Mouse (Mus musculus): ENCODE data around the gene Mapk10. TPM values are rescaled to one million over a fixed set of nuclear protein-coding genes. Genes with fewer than 3 reads are reported as not detected.

Mapk10 gene
- polyA plus RNA-seq, 1 experiment from 2014 or later = 2.2 TPM

GRCm38 (mm10) chr5:102996331-102996730, 214.8 kb downstream of the Mapk10 start:
- H3K4me2 ChIP-seq (replicated peaks; ENCODE audit: low read depth) = no peak overlapping the region
- H3K9me3 ChIP-seq (ENCODE audit: control insufficient read depth, low read length) = no peaks in the 10 kb centered on the region
- H3K4me1 ChIP-seq (replicated peaks; ENCODE audit: control insufficient read depth, insufficient read depth) = no peaks in the 10 kb centered on the region
- H3K9ac ChIP-seq (ENCODE audit: low read length) = no peak overlapping the region
- no peaks in the 10 kb centered on the region for H3K27me3 ChIP-seq (ENCODE audit: control insufficient read depth, insufficient read depth, low read length)
- H3K27ac ChIP-seq (replicated peaks) = no peak overlapping the region
- WGBS = 85% methylated on average over 7 of the region's 7 CpGs
- H3K36me3 ChIP-seq (ENCODE audit: control insufficient read depth, insufficient read depth, low read length) = no peaks in the 10 kb centered on the region
- no peak for DNase-seq (ENCODE audit: low spot score)
- ATAC-seq (ENCODE audit: low FRiP score, low TSS enrichment) = no peak
- TF ChIP-seq CTCF (IDR thresholded peaks at IDR 0.05; ENCODE audit: low read depth) = no peak
- no peak for TF ChIP-seq EP300 (optimal IDR thresholded peaks at IDR 0.05)
- H3K4me3 ChIP-seq (ENCODE audit: low read depth, low read length) = no peak overlapping the region

- no peak for TF ChIP-seq CTCF (IDR thresholded peaks at IDR 0.05; ENCODE audit: low read depth)
- TF ChIP-seq EP300 (optimal IDR thresholded peaks at IDR 0.05) = no peak
- no peak for DNase-seq (ENCODE audit: low spot score)
Measured at GRCm38 (mm10) chr5:102995928-102996327, 215.2 kb downstream of the Mapk10 start.

DNA sequence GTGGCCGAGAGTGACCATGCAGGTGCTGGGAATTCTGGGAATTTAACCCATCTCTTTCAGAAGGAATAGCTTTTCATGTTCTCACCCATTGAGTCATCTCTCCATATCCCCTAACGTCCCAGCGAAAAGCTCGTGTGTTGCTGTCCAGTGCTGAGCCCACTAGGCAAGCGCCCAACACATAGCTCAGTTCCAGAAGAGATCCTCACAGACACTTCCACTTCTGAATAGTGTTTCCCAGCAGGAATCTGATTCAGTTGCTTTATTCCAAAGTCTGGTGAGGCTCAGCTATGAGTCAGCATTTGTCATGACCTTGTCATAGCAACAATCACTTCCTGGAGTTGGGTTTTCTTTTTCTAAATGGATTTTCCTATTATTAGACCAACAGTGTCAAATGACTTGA, 217.2 kb downstream of the Mapk10 start:
- Histone ChIP-seq H3K27ac (replicated peaks) (no peak overlapping the region), H3K27me3 (ENCODE audit: control insufficient read depth, insufficient read depth, low read length) (no peaks in the 10 kb centered on the region), H3K4me2 (replicated peaks; ENCODE audit: low read depth) (no peak overlapping the region), H3K4me3 (ENCODE audit: low read depth, low read length) (no peak overlapping the region), H3K4me1 (replicated peaks; ENCODE audit: control insufficient read depth, insufficient read depth) (no peaks in the 10 kb centered on the region), H3K9ac (ENCODE audit: low read length) (no peak overlapping the region), H3K9me3 (ENCODE audit: control insufficient read depth, low read length) (no peaks in the 10 kb centered on the region), H3K36me3 (ENCODE audit: control insufficient read depth, insufficient read depth, low read length) (no peaks in the 10 kb centered on the region)
- 58% methylated on average over 5 of the region's 5 CpGs for WGBS
- 0 out of 2 replicates have a peak, but pooled peaks have one; percentile 32 for ATAC-seq (ENCODE audit: low FRiP score, low TSS enrichment)
- TF ChIP-seq CTCF (IDR thresholded peaks at IDR 0.05; ENCODE audit: low read depth) = no peak
- no peak for TF ChIP-seq EP300 (optimal IDR thresholded peaks at IDR 0.05)
- no peak for DNase-seq (ENCODE audit: low spot score)

More at GRCm38 (mm10) chr5:102995928-102996327, 215.2 kb downstream of the Mapk10 start:
- Histone ChIP-seq H3K4me3 (ENCODE audit: low read depth, low read length) (no peak overlapping the region), H3K9ac (ENCODE audit: low read length) (no peak overlapping the region), H3K36me3 (ENCODE audit: control insufficient read depth, insufficient read depth, low read length) (no peaks in the 10 kb centered on the region), H3K4me2 (replicated peaks; ENCODE audit: low read depth) (no peak overlapping the region), H3K9me3 (ENCODE audit: control insufficient read depth, low read length) (no peaks in the 10 kb centered on the region), H3K27me3 (ENCODE audit: control insufficient read depth, insufficient read depth, low read length) (no peaks in the 10 kb centered on the region), H3K4me1 (replicated peaks; ENCODE audit: control insufficient read depth, insufficient read depth) (no peaks in the 10 kb centered on the region), H3K27ac (replicated peaks) (no peak overlapping the region)
- ATAC-seq (ENCODE audit: low FRiP score, low TSS enrichment) = no peak

- Histone ChIP-seq H3K27me3 (ENCODE audit: control insufficient read depth, insufficient read depth, low read length) (no peaks in the 10 kb centered on the region), H3K27ac (replicated peaks) (no peak overlapping the region), H3K4me2 (replicated peaks; ENCODE audit: low read depth) (no peak overlapping the region), H3K4me1 (replicated peaks; ENCODE audit: control insufficient read depth, insufficient read depth) (no peaks in the 10 kb centered on the region), H3K9me3 (ENCODE audit: control insufficient read depth, low read length) (no peaks in the 10 kb centered on the region), H3K4me3 (ENCODE audit: low read depth, low read length) (no peak overlapping the region), H3K9ac (ENCODE audit: low read length) (no peak overlapping the region), H3K36me3 (ENCODE audit: control insufficient read depth, insufficient read depth, low read length) (no peaks in the 10 kb centered on the region)
- no peak for DNase-seq (ENCODE audit: low spot score)
- TF ChIP-seq EP300 (optimal IDR thresholded peaks at IDR 0.05) (no peak), CTCF (IDR thresholded peaks at IDR 0.05; ENCODE audit: low read depth) (no peak)
- 60% methylated on average over 2 of the region's 2 CpGs for WGBS
- ATAC-seq (ENCODE audit: low FRiP score, low TSS enrichment) = no peak
Measured at GRCm38 (mm10) chr5:102991691-102992090, 219.4 kb downstream of the Mapk10 start.

DNA sequence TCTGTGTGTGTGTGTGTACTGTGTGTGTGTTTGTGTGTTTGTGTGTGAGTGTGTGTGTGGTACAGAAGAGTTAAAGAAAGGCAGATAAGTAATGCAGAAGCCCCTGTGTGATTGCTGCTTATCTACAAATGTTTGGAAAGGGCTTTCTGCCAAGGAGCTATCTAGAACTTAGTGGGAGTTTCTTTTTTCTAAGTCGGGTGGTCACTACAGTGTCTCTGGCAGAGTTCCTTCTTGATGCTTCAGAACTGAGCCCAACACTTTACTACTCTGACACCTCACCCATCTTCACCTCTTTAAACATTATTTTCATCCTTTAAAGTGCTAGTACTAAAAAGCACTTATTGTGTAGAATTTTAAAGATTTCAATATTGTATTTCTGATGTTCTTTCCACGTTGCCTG, 232.8 kb downstream of the Mapk10 start:
- H3K4me1 ChIP-seq (replicated peaks; ENCODE audit: control insufficient read depth, insufficient read depth) = no peaks in the 10 kb centered on the region
- H3K4me2 ChIP-seq (replicated peaks; ENCODE audit: low read depth) = no peak overlapping the region
- no peak overlapping the region for H3K9ac ChIP-seq (ENCODE audit: low read length)
- TF ChIP-seq EP300 (optimal IDR thresholded peaks at IDR 0.05) (no peak), CTCF (IDR thresholded peaks at IDR 0.05; ENCODE audit: low read depth) (no peak)
- 56% methylated on average over 2 of the region's 2 CpGs for WGBS
- no peak for ATAC-seq (ENCODE audit: low FRiP score, low TSS enrichment)
- H3K27me3 ChIP-seq (ENCODE audit: control insufficient read depth, insufficient read depth, low read length) = no peaks in the 10 kb centered on the region
- no peaks in the 10 kb centered on the region for H3K9me3 ChIP-seq (ENCODE audit: control insufficient read depth, low read length)
- DNase-seq (ENCODE audit: low spot score) = no peak
- no peak overlapping the region for H3K27ac ChIP-seq (replicated peaks)
- no peak overlapping the region for H3K4me3 ChIP-seq (ENCODE audit: low read depth, low read length)
- H3K36me3 ChIP-seq (ENCODE audit: control insufficient read depth, insufficient read depth, low read length) = no peaks in the 10 kb centered on the region

DNA sequence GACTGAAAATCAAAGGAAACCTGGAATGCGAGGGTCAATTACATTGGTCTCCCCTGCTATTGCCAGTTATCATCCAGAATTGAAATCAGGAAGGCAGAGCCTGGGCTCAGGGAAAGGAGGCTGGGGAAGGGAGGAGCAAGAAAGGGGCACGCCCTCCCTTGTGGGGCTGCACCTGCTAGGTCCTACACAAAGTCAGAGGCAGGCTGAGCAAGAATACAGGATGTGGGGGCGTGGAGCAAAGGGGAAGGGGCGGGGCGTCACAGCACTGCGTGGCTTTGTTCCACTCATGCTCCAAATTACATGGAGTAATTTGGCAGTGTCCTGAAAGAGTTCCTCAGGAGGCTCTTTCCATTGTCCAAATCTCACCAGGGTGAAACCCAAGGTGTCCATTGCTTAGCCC, 234.0 kb downstream of the Mapk10 start:
- H3K4me2 ChIP-seq (replicated peaks; ENCODE audit: low read depth) = no peak overlapping the region
- no peak overlapping the region for H3K4me3 ChIP-seq (ENCODE audit: low read depth, low read length)
- no peaks in the 10 kb centered on the region for H3K27me3 ChIP-seq (ENCODE audit: control insufficient read depth, insufficient read depth, low read length)
- no peak for ATAC-seq (ENCODE audit: low FRiP score, low TSS enrichment)
- DNase-seq (ENCODE audit: low spot score) = peak; percentile 24
- no peak for TF ChIP-seq EP300 (optimal IDR thresholded peaks at IDR 0.05)
- TF ChIP-seq CTCF (IDR thresholded peaks at IDR 0.05; ENCODE audit: low read depth) = no peak
- no peaks in the 10 kb centered on the region for H3K36me3 ChIP-seq (ENCODE audit: control insufficient read depth, insufficient read depth, low read length)
- WGBS = 48% methylated on average over 6 of the region's 6 CpGs
- H3K9me3 ChIP-seq (ENCODE audit: control insufficient read depth, low read length) = no peaks in the 10 kb centered on the region
- no peak overlapping the region for H3K27ac ChIP-seq (replicated peaks)
- H3K4me1 ChIP-seq (replicated peaks; ENCODE audit: control insufficient read depth, insufficient read depth) = no peaks in the 10 kb centered on the region
- no peak overlapping the region for H3K9ac ChIP-seq (ENCODE audit: low read length)

Data from stomach, postnatal 0 days (tissue).